Mouse (Mus musculus) liver (tissue): ENCODE results near the gene Ect2.

Experiments used
- DNase-seq: peaks from one replicate; pipeline ENCODE4 v3.0.0-alpha.2; 2020; ENCODE audit warnings: mixed read lengths

Gene Ect2

DNA sequence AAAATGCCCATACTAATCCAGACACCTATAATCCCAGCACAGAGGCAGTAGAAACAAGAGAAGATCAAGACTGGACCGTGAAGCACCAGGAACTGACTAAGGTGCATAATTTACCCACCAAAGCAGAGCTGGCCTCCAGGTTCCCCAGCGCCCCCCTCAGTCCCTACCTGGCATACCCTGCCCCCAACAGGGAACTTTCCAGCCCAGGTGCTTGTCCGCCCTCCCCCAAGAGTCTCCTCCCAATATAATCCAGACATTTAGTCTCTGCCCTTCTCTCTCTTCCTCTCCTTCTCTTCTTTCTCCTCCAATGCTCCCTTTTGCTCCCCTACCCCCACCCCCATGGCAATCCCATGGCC is 2.9 kb upstream of the Ect2 start:
- no peak for DNase-seq

DNA sequence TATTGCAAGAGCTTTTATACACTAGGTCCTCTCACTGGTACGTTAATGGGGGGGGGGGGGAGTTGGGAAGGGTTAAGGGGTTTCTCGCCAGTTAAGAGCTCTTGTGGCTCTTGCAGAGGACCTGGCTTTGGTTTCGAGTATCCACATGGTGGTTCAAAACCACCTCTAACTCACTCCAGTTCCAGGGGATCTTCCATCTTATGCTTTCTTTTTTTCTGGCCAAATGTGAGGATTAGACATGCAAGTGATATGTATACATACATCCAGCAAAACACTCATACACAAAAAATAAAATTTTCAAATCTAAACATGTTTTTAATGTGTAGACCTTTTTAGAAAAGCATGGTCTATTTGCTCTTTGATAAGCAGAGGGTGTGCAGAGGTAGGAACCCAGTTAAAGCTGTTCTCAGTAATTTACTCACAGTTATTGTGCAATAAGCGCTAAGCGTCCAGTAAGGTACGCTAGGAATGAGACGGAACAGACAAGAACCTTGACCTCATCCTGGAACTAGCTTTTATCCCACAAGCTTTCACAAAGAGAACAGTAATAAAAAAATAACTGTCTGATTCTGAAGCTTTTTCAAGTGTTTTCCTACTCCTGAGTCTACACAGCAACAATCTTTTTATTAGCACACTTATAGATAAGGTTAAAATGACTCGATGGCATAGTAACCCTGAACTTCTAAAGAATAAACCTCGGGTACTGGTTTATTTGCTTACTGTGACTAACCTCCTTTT is 2.3 kb upstream of the Ect2 start:
- no peak for DNase-seq

DNA sequence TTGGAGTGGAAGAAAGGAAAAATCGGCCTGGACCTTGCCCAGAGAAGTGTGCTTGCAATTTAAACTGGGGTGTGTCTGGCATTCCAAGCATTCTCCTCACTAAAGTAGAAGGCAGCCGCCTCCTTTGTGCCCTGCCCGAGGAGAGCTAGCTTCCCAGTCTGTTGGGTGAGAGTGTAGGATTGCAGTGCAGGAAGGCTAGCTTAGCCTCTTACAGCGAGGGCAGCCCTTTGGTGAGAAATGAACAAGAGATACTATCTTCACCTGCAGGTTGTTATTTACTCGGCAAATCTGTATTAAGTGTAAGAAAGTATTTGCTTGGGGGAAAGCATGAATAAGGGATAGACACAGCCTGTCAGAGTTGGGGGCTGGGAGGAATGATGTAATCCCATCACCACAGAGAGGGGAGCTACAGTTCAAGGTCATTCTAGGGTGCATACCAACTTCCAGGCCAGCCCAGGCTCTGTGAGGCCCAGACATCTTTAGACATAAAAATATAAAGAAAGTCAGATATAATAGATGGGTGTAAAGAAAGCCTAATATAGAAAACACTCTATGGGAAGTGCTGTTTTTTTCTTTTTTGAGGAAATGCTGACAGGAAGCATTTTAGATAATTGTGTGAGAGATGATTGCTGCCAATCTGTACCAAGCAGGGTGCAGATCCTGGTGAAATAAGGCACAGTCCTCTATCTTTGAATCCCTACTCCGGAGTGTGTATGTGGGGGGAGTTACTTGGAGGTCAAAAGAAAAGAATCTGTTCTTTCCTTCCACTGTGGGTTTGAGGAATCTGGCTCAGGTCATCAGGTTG is 1.6 kb upstream of the Ect2 start:
- DNase-seq = peak; percentile 9

DNA sequence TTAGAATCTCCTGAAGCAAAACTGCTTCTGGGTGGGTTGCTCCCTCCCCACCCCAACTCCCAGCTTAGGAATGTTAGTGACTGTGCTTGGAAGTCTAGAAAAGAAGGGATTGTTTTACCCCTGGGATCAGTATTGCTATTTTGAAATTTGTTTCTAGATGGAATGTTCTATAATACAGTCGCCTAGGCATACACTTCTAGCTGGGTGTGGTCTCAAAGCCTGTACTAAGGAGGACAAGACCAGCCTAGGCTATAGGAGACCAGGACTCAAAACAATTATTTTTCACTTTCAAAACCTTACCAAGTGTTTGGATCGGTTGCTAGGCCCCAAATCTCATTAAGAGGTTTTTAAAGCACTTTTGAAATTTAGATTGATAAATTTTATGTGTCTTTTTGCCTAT is 602 bp upstream of the Ect2 start:
- no peak for DNase-seq

DNA sequence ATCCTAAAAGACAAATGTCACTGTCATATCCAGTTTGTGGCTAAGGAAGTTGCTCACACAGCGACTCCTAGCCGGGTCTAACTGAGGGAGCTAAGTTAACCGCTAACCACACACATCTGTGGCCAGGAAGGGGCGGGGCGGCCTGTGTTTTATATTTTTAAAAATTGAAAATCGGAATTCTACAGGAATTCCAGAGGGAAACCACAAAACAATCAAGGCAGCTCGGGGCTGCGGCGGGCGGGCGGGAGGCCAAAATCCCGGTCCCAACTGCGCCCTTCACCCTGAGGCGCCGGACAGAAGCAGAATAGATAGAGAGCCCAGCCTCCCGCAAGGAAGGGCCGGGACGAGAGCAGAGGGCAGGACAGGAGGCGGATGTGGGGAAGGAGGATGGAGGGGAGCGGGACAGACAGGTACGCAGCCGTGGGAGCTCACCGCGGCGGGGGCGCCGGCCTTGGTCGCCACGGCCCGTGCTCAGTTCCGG is 447 bp downstream of the Ect2 start:
- DNase-seq = peak; percentile 57

DNA sequence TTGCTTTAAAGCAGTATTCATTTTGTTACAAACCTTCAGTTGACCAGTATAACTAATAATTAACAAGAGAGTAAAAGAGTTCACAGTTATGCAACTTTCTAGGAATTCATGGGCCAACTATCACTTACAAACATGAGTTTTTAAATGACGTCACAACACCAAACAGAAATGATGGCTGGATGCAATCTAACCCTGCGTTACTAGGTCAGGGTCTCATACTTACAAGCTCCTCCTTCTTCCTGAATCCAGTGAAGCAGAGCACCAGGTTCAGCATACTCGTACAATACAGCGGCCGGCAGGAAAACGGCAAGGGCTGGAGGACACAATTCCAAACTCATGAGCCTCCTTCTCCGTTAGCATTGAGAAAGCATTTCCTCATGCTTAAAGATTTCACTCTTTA is 7.9 kb downstream of the Ect2 start:
- no peak for DNase-seq

DNA sequence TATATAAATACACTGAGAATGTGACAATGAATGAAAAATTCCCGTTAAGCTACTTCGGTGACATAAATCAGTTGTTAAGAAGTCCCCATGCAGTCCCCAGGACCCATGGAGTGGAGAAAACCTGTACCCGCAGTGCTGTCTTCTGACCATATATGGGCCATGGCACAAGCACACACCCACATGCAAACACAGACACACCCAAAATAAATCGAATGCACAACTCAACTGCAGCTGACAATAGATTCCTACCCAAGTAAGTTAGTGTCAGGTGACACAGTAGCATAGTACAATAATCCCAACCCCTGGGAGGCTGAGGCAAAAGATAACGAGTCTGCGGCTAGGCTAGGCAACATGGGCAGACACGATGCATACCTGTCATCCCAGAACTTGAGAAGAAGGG is 10.1 kb downstream of the Ect2 start:
- no peak for DNase-seq

DNA sequence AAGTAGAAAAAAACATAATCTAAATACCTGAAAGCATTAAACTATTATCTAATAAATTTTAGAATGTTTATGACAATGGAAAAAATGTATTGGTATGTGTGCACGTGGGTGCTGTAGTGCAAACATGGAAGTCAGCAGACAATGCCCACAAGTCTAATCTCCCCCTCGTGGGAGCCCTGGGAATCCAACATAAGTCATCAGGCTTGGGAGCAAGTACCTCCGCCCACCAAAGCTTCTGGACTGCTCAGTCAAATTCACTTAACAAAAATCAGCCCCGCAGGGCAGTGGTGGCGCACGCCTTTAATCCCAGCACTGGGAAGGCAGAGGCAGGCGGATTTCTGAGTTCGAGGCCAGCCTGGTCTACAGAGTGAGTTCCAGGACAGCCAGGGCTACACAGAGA is 13.6 kb downstream of the Ect2 start:
- DNase-seq = no peak

DNA sequence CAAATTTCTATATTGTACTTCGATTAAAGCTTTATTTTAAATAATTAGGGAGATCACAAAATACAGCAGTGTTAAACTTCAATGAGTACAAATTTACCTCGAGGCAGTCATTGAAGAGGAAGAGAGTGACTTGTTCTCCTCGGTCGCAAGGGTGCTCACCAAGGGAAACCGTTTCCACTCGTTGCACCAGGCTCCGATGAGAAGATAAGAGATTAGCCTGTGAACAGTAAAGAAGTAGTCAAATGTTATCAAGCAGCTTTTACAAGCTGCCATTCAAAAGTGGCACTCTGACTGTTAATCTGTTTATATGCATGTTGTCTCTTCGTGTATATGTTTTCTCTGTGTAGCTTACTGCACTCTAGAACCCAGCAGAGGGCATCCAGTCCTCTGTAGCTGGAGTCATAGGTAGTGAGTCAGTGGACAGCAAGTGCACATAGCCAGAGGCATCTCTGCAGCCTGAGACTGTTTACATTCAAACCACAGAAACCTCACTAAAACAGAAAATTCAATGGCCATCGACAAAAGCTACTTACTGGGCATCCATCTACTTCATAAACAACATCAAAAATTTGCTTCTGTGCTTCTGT is 31.7 kb downstream of the Ect2 start:
- DNase-seq = no peak

DNA sequence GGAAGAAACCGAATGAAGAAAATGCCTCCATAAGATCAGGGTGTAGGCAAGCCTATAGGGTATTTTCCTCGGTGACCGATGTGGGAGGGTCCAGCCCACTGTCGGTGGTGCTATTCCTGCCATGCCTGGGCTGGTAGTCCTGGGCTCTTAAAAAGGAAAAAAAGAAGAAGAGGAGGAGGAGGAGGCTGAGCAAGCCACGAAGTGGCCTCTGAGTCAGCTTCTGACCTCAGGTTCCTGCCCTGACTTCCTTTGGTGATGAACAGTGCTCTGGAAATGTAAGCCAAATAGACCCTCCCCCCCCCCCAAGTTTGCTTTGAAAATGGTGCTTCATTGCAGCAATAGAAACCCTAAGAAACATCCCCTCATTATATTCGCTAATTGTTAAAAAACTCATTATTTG is 32.7 kb downstream of the Ect2 start:
- no peak for DNase-seq

DNA sequence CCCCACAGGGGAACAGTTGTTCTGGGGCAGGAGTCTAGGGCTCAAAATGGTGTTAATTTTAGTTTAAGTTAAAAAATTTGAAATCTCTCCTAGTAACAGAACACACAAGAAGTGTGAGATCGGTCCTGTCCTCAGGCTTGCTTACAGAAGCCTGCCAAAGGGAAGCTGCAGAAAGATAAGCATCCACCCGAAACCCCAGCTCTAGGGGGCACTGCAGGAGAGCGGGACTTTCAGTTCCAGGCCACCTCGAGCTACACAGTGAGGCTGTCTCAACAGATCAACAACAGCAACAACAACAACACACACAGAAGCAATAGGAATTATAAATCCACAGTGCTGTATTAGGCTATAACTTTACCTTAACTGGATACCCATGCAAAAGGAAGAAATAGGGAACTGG is 35.5 kb downstream of the Ect2 start:
- no peak for DNase-seq

DNA sequence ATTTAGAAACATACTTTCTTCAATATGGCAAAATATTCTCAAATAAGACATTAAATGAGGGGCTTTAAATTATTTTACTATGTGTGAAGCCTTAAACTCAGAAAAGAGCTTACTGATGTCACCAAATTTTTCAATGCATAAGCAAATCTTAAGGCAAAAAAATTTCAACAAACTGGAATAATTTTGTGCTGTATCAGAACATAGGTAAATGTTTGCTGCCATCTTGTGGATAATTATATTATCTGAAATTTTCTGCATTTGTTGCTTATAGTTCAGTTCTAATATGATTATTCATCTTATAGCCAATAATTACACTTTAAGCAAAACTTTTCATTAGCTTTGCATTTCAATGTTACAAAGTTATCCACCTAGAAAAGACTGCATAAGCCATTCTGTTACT is 42.8 kb downstream of the Ect2 start:
- no peak for DNase-seq

DNA sequence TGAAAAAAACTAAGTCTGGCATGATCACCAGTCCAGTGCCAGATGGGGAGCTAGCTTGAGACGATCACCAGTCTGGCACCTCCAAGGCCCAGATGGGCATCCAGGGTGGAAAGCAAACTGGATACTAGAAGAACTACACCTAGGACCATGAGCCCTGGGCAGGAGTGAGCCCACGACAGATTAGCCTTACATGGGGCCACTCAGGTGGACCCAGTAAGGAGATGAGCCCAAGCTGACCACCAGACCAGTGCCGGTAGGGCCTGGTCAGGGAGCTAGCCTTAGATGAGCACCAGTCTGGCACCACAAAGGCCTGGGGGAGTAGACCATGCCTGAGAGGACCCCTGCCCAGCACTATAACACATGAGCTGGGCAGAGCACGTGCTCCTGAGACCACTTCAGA is 44.6 kb downstream of the Ect2 start:
- DNase-seq = no peak

DNA sequence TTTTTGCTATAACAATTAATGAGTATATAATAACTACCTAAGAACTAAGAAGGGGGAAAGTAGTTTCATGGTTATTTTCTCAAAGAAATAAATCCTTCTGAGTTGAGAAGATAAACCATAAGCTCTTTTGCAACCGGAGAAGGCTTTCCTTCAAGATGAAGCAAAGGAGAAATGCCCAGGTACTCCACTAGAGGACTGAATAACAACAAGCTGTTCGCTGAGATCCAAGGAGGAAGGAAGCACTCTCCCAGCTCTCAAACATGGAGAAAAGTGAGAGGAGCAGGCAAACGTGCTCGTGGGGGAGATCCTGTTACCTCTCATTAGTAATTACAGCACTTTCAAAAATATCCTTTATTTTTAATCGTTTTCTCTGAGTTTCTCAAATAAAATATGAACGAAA is 46.5 kb downstream of the Ect2 start:
- no peak for DNase-seq

DNA sequence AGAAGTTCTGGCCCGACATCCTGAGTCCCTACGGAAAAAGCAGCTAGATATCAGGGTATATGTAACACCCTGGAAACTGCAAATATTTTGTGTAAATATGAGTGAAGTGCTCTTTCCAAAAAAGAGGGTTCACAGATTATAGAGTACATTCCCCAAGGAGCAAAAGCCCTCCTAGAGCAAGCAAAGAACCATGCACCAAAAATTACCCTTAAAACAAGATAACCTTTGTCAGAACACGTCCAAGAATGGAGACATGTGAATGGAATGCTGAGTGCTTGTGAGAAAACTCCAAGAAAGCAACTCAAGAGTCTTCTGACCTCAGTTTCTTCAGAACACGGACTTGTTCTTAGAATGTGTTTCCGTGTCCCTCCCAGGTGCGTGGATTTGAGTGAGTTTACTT is 50.7 kb downstream of the Ect2 start:
- no peak for DNase-seq

DNA sequence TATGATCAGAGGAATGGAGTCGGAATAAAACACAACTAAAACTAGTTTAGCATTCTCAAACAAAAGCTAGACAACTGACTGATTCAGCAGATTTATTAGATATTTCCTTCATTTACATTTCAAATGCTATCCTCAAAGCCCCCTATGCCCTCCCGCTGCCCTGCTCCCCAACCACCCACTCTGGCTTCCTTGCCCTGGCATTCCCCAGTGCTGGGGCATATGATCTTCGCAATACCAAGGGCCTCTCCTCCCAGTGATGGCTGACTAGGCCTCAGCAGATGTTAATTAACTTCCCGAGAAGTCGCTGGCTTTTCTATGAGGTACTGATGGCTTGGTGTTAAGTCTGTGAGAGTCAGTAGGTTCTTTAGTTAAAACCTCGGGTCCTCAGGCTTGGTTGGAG is 55.0 kb downstream of the Ect2 start:
- DNase-seq = no peak

DNA sequence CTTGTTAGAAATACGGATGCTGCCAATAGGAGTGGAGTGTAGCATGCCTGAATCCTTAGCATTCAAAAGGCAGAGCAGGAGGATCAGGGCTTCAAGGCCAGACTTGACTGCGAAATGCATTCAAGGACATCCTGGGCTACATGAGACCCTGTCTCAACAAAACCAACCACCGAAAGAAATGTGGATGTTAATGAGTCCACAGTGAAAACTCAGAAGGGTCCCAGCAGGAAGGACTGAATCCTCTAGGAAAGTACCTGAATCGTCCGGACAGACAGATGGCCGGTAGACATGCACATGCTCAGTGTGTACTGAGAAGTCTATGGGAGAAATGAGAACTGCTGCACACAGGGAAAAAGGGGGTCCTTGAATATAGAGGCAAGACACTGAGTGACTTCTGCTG is 67.5 kb downstream of the Ect2 start:
- DNase-seq = no peak

DNA sequence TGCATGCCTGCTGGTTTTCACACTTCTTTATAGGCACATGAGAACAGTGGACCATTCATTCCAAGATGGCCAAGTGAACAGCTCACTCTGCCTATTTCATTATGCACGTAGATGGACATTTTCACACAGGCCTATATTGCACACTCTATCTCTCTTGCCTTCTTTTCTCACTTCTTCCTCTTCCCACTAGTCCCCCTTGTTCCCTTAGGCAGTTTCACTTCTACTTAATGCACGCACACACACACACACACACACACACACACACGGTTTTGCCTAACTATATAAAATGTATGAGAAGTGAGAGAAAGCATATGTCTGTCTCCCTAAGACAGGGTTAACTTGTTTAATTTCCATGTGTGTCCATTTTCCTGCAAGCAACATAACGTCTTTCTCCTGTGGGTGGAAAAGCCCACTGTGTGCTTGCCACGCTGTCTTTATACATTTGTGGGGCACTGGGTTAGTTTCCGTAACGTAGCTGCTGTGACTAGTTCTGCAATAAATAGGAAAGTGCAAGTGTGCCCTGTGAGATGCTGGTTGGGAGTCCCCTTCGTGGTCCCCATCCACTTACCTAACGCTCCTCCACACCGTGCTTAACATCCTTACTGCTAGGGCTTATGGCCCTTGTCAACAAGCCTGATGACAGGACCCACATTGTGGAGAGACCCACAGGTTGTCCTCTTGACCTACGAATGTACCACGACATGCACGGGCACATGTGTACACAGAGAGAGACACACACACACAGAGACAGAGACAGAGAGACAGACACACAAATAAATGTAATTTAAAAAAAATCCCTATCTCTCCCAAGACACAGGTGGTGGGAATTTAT is 72.2 kb downstream of the Ect2 start:
- DNase-seq = no peak

DNA sequence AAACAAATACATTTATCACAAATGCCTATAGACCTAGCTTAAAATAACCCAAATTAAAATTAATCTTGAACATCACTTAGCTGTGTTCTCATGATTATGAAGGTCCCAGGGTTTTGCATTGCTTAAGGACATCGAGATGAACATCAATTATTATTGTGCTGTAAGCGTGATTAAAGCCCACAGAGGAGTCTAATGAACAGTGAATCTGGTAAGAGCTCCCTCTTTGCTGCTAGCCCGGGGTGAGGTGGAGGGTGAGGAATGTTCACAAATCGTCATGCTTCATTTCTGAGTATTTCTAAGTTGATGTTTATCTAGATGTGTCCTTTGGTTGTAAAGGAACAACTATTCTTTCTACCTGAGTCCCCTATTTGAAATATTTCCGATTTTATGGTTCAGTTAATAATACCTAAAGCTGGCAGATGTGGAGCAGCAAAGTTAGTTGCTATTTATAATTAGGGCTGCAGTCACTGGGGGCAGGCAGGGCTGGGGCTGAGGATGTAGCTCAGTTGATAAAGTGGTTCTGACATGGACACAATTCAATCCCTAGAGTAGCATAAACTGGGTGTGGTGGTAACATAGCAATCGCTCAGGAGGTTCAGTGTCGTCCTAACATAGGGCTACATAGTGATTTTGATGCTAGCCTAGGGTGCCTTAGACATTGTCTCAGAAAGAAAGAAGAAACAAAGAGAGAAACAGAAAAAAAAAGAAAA is 73.5 kb downstream of the Ect2 start:
- DNase-seq = no peak

DNA sequence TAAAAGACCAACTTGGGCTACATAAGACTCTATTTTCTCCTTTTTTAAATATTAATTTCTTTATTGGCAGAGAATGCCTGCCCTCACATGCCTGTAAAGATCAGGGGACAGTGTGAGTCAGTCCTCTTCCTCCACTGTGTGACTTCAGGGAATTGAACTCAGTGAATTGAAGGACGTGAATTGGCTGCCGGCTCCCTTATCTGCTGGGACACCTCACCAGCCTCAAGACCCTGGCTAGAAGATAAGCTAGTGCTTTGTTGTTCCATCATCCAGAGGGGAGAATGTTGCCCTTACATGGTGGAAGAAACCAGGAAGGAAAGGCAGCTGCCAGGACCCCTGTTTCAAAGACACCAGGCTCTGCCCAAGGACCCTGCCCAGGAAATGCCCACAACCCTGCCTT is 79.8 kb downstream of the Ect2 start:
- no peak for DNase-seq

DNA sequence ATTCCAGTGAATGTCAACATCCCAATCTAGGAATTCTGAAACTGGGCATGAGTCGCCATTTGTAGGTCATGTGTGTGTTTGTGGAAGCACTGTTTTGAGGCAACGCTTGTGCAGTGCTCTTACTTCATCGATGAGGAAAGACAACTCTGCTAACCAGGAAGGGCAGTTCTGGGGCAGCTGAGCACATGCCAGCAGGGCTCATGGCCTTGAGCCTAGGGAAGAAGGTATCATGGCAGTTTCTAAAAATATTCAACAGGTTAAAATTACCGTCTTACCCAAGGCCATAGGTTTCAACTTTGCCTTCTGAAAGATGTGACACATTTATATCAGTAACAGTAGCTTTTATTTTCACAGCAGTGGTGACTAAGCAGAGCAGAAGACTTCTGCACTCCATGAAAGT is 82.0 kb downstream of the Ect2 start:
- DNase-seq = no peak

DNA sequence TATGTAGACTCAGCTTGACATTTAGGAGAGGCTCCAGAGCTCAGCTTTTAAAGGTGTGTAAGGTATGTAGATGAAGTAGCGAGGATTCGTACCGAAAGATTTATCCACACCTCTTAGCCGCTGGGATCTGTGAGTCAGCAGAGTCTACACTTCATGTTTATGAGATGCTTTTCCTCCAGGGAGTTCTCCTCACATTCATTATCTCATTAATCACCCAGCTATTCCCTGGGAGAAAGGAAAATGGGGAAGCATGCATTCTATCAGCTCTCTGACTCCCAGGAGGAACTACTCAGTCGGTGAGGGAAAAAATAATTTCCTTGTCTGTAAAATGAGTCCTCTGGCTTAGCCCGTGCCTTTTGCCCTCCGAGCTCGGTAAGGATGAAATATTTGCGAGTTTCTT is 83.3 kb downstream of the Ect2 start:
- DNase-seq = no peak

DNA sequence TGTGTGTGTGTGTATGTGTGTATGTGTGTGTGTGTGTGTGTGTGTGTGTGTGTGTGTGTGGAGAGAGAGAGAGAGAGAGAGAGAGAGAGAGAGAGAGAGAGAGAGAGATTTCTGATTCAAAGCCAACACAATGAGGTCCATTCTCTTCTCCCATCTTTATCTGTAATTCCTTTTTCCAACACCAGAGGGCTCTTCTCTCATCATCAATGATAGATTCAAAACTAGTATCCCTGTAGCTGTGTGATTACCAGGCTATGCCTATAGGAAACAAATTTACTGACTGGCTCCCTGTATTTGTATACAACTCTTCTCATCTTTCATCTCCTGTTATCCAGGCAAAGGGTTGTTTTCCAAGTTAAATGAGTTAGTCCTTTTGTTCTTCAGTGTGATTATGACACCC is 86.5 kb downstream of the Ect2 start:
- no peak for DNase-seq
